Mouse (Mus musculus) liver, adult 2 months (tissue): ENCODE measurements around the gene Nrxn3.

Source experiments
- CTCF ChIP-seq: fragments of 200-500 bp; IDR thresholded peaks from 2 replicates; pipeline ENCODE4 v1.5.1; 2011; ENCODE audit warnings: low read depth, low read length, control low read depth
- POLR2A ChIP-seq: fragments of 200-500 bp; IDR thresholded peaks from 2 replicates; pipeline ENCODE4 v1.6.1; 2011; ENCODE audit warnings: low read length, control low read depth; ENCODE audit not compliant: insufficient read depth; ENCODE audit errors: extremely low read depth

GRCm38 (mm10) chr12:89812550-89813207, 1090.0 kb downstream of the Nrxn3 start:
- TF ChIP-seq CTCF (no peak), POLR2A (no peak)
